Mouse (Mus musculus): ENCODE results near the gene Acbd4. TPM values are rescaled to one million over a fixed set of nuclear protein-coding genes. Genes with fewer than 3 reads are reported as not detected.

Acbd4 gene
- polyA plus RNA-seq, 1 experiment from 2014 or later: 100 TPM

DNA sequence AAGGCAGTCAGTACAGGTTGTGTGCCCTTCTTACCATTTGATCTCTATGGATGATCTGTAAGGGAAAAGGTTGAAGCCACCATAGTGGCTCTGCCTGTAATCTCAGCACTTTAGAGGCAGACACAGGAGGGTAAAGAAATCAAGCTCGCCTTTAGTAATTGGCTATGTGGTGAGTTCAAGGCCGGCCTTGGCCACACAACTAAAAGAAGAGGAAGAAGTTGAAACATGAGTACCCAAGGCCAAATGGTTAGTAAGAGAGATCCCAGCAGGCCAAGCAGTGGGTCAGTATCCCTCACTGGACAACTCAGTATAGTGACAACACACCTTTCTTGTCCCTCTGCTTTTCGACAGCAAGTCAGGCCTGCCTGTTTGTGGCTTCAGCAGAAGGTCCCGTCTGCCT is 48.3 kb downstream of the Acbd4 start:
- DNase-seq (ENCODE audit: low read depth, low spot score) (no peak), ATAC-seq (no peak)
- TF ChIP-seq CTCF (IDR thresholded peaks at IDR 0.05): no peak
- CTCF ChIA-PET: no interaction called here
- POLR2A ChIA-PET: no interaction called here
- in situ Hi-C loops (cut with MboI; ENCODE audit: low pct_unique_long_range_greater_than_20kb): loop anchor here (10.0 kb wide), 1 partner anchor 45 kb away; the partner anchor contains the start of genes Acbd4 and Plcd3
- H3K27me3 ChIP-seq: no peaks in the 10 kb centered on the region

- ATAC-seq: peak; percentile 94
- TF ChIP-seq CTCF (IDR thresholded peaks at IDR 0.05): peak; percentile 80
- in situ Hi-C loops (cut with MboI; ENCODE audit: low pct_unique_long_range_greater_than_20kb): loop anchor here (5.0 to 10.0 kb wide), 2 partner anchors 37 to 54 kb away; partner anchors contain the start of genes Acbd4 and Plcd3
- ChIA-PET CTCF (interaction anchor here (0.7 to 3.6 kb wide), 19 partner anchors 10 to 177 kb away, joined by 3 to 42 read pairs (median 6); partner anchors contain the start of genes Acbd4, Hexim1, Hexim2 and Plcd3), POLR2A (interaction anchor here (0.6 to 3.4 kb wide), 11 partner anchors 14 to 236 kb away, joined by 3 to 49 read pairs (median 4); partner anchors contain the start of genes Acbd4, Hexim1 and Plcd3)
- DNase-seq (ENCODE audit: low read depth, low spot score): no peak
- no peaks in the 10 kb centered on the region for H3K27me3 ChIP-seq
Observed at GRCm38 (mm10) chr11:103158621-103159478, 57.4 kb downstream of the Acbd4 start.

DNA sequence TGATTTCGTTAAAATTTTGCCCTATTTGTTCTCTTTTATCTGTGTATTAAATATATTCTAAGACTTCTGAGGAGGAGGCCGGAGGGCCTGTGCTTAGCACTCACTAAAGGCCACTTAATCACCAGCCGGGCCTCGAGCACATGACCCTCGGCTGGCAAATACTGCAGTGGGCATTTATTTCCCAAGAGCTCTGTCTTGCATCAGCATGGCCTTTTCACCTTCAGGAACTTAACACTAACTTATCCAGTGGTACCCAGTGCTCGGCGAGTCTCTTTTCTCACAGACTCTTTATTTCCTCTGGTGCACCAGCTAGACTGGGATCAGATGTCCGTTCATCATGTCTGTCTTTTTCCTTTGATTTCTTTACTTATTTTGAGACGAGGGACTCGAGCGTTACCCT is 59.3 kb downstream of the Acbd4 start:
- CTCF ChIA-PET: interaction anchor here (3.1 to 3.6 kb wide), 3 partner anchors 32 to 59 kb away, joined by 35 to 42 read pairs (median 39); partner anchors contain the start of genes Acbd4, Hexim2 and Plcd3
- POLR2A ChIA-PET: interaction anchor here (0.6 kb wide), 1 partner anchor 26 kb away, joined by 3 read pairs; no protein-coding TSS in a partner anchor
- no peaks in the 10 kb centered on the region for H3K27me3 ChIP-seq
- TF ChIP-seq CTCF (IDR thresholded peaks at IDR 0.05): no peak
- DNase-seq (ENCODE audit: low read depth, low spot score) (no peak), ATAC-seq (no peak)
- in situ Hi-C loops (cut with MboI; ENCODE audit: low pct_unique_long_range_greater_than_20kb): loop anchor here (5.0 kb wide), 1 partner anchor 167 kb away; no protein-coding TSS in a partner anchor

GRCm38 (mm10) chr11:103161449-103161848 is 60.0 kb downstream of the Acbd4 start:
- in situ Hi-C loops (cut with MboI; ENCODE audit: low pct_unique_long_range_greater_than_20kb): loop anchor here (5.0 kb wide), 1 partner anchor 166 kb away; no protein-coding TSS in a partner anchor
- DNase-seq (ENCODE audit: low read depth, low spot score): no peak
- ChIA-PET CTCF (no interaction called here), POLR2A (interaction anchor here (0.6 kb wide), 1 partner anchor 26 kb away, joined by 3 read pairs; no protein-coding TSS in a partner anchor)
- peak; percentile 35 for TF ChIP-seq CTCF (IDR thresholded peaks at IDR 0.05)
- no peaks in the 10 kb centered on the region for H3K27me3 ChIP-seq
- ATAC-seq: no peak

Other genes with a start within 250 kb of the Acbd4 start
- 120 TPM for gene Eftud2, start 220.7 kb upstream of the Acbd4 start, polyA plus RNA-seq (2021)
- 6.0 TPM for gene Ccdc103, start 220.5 kb upstream of the Acbd4 start, polyA plus RNA-seq (2021)
- 0.26 TPM for gene Fam187a, start 216.5 kb upstream of the Acbd4 start, polyA plus RNA-seq (2021)
- gene Gfap, start 200.8 kb upstream of the Acbd4 start, polyA plus RNA-seq (2021): 0.44 TPM
- 13.4 TPM for gene Kif18b, start 176.6 kb upstream of the Acbd4 start, polyA plus RNA-seq (2021)
- gene C1ql1, start 155.0 kb upstream of the Acbd4 start, polyA plus RNA-seq (2021): 19.6 TPM
- 87.5 TPM for gene Nmt1, start 73.5 kb upstream of the Acbd4 start, polyA plus RNA-seq (2021)
- 60.6 TPM for gene Dcakd, start 73.3 kb upstream of the Acbd4 start, polyA plus RNA-seq (2021)
- 56.1 TPM for gene Plcd3, start within 50 bp of the Acbd4 start, polyA plus RNA-seq (2021)
- 47.5 TPM for gene Hexim1, start 14.5 kb downstream of the Acbd4 start, polyA plus RNA-seq (2021)
- 20.6 TPM for gene Hexim2, start 30.7 kb downstream of the Acbd4 start, polyA plus RNA-seq (2021)
- gene Fmnl1, start 69.4 kb downstream of the Acbd4 start, polyA plus RNA-seq (2021): 22.4 TPM
- gene 1700023F06Rik, start 106.9 kb downstream of the Acbd4 start, polyA plus RNA-seq (2021): 0.17 TPM
- not detected for gene Spata32, start 116.8 kb downstream of the Acbd4 start, polyA plus RNA-seq (2021)
- 16.8 TPM for gene Map3k14, start 165.8 kb downstream of the Acbd4 start, polyA plus RNA-seq (2021)

Measured in Patski (cell line).